Mouse (Mus musculus): Measurements from ENCODE around the gene Kcnj12.

DNA sequence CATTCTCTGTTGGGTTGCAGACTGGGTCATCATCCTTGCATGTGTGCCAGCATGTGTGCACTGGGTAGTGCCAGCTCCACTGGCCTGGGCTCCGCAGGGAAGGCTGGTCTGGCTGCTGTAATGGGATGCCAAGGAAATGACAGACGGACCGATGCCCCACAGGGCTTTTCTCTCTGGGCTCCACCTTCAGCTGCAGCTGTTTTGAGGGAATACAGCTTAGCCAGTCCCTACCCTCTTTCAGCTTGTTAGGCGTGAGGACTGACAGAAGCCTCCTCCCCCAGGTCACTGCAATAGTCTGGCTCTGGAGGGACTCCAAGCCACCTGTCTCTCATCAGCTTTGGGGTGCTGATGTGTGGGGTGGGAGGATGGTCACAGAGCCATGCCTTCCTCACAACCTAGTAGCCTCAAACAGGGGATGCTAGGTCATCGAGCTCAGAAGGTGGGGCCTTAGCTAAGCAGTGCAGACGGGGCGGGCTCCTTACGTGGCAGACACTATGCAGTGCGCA, 16.0 kb downstream of the Kcnj12 start:
- no peak for TF ChIP-seq GATA1 (IDR thresholded peaks at IDR 0.05; ENCODE audit: borderline replicate concordance, low read length)
- no peak for TF ChIP-seq FLI1 (IDR thresholded peaks at IDR 0.05; ENCODE audit: low read length)
